Mouse (Mus musculus) urinary bladder, postnatal 25 days (tissue): ENCODE measurements around the gene Hsd17b2.

Source experiments
- DNase-seq: peaks from one replicate; pipeline ENCODE4 v3.0.0; 2022; ENCODE audit warnings: low spot score

Gene Hsd17b2

GRCm38 (mm10) chr8:117701859-117702258 lies at the start of gene Hsd17b2:
TSS of gene Hsd17b2 (plus strand) at chr8:117701904.
- DNase-seq: peak; percentile 30

- no peak for DNase-seq
Measured at GRCm38 (mm10) chr8:117652318-117652717, 49.4 kb upstream of the Hsd17b2 start.

- no peak for DNase-seq
Measured at GRCm38 (mm10) chr8:117658990-117659389, 42.7 kb upstream of the Hsd17b2 start.

- DNase-seq: no peak
Measured at GRCm38 (mm10) chr8:117660358-117661031, 41.2 kb upstream of the Hsd17b2 start.

GRCm38 (mm10) chr8:117667349-117668124 lies 34.2 kb upstream of the Hsd17b2 start:
- no peak for DNase-seq

GRCm38 (mm10) chr8:117670461-117670860 lies 31.2 kb upstream of the Hsd17b2 start:
- DNase-seq: no peak

GRCm38 (mm10) chr8:117672558-117672957 lies 29.1 kb upstream of the Hsd17b2 start:
- no peak for DNase-seq

GRCm38 (mm10) chr8:117673430-117673830 lies 28.3 kb upstream of the Hsd17b2 start, which contains the start of gene Sdr42e1:
TSS of gene Sdr42e1 (minus strand) at chr8:117673689.
- DNase-seq: peak; percentile 53

GRCm38 (mm10) chr8:117675171-117675570 lies 26.5 kb upstream of the Hsd17b2 start:
- DNase-seq: no peak

- DNase-seq: no peak
Measured at GRCm38 (mm10) chr8:117676460-117676859, 25.2 kb upstream of the Hsd17b2 start.

- no peak for DNase-seq
Measured at GRCm38 (mm10) chr8:117677011-117677410, 24.7 kb upstream of the Hsd17b2 start.

- DNase-seq: no peak
Measured at GRCm38 (mm10) chr8:117678650-117679049, 23.1 kb upstream of the Hsd17b2 start.

GRCm38 (mm10) chr8:117683925-117684472 lies 17.7 kb upstream of the Hsd17b2 start:
- no peak for DNase-seq

GRCm38 (mm10) chr8:117684504-117684903 lies 17.2 kb upstream of the Hsd17b2 start:
- no peak for DNase-seq

GRCm38 (mm10) chr8:117687890-117688289 lies 13.8 kb upstream of the Hsd17b2 start:
- no peak for DNase-seq

- no peak for DNase-seq
Measured at GRCm38 (mm10) chr8:117692131-117692530, 9.6 kb upstream of the Hsd17b2 start.

GRCm38 (mm10) chr8:117695636-117696035 lies 6.1 kb upstream of the Hsd17b2 start:
- DNase-seq: no peak

- peak; percentile 52 for DNase-seq
Measured at GRCm38 (mm10) chr8:117697248-117697647, 4.5 kb upstream of the Hsd17b2 start.

- no peak for DNase-seq
Measured at GRCm38 (mm10) chr8:117700699-117701098, 1.0 kb upstream of the Hsd17b2 start.

- DNase-seq: no peak
Measured at GRCm38 (mm10) chr8:117701246-117701645, 458 bp upstream of the Hsd17b2 start.

GRCm38 (mm10) chr8:117702701-117703100 lies 997 bp downstream of the Hsd17b2 start:
- DNase-seq: no peak

GRCm38 (mm10) chr8:117706141-117706540 lies 4.4 kb downstream of the Hsd17b2 start:
- DNase-seq: no peak

- no peak for DNase-seq
Measured at GRCm38 (mm10) chr8:117712226-117712625, 10.5 kb downstream of the Hsd17b2 start.
